Mouse (Mus musculus) cortical plate, adult 2 months (tissue): Measurements from ENCODE around the gene Stat5b. TPM values are rescaled to one million over a fixed set of nuclear protein-coding genes. Genes with fewer than 3 reads are reported as not detected.

ENCODE experiments used
- H3K27ac ChIP-seq: fragments of 200-500 bp; 2 replicates; pipeline ENCODE4 v1.5.1; 2012; ENCODE audit warnings: low read length, control low read depth, inconsistent platforms; ENCODE audit not compliant: insufficient read depth
- H3K4me1 ChIP-seq: fragments of 200-500 bp; 2 replicates; pipeline ENCODE4 v1.6.1; 2011; ENCODE audit warnings: low read length; ENCODE audit not compliant: control insufficient read depth, insufficient read depth
- H3K4me3 ChIP-seq: fragments of 200-500 bp; 2 replicates; pipeline ENCODE4 v1.5.1; 2011; ENCODE audit warnings: mild to moderate bottlenecking, low read length, control low read depth; ENCODE audit not compliant: insufficient read depth
- CTCF ChIP-seq: fragments of 200-500 bp; IDR thresholded peaks from 2 replicates; pipeline ENCODE4 v1.5.1; 2011; ENCODE audit warnings: mild to moderate bottlenecking, control low read depth, low read length; ENCODE audit not compliant: insufficient read depth; ENCODE audit errors: extremely low read depth
- POLR2A ChIP-seq: fragments of 200-500 bp; IDR thresholded peaks from 2 replicates; pipeline ENCODE4 v1.6.1; 2011; ENCODE audit warnings: mild to moderate bottlenecking, low read length, control low read depth; ENCODE audit not compliant: insufficient read depth; ENCODE audit errors: extremely low read depth
- polyA plus RNA-seq: library from polyadenylated mRNA; depleted of rRNA; stranded (reverse); fragments of >200 nt; gene quantifications from 2 replicates; pipeline ENCODE4 v1.2.3, GENCODE M21; 2012

The Stat5b gene
- polyA plus RNA-seq, 1 experiment = 19.7 TPM

GRCm38 (mm10) chr11:100780247-100780646, 70.3 kb downstream of the Stat5b start:
- no peaks in the 10 kb centered on the region for H3K4me1 ChIP-seq
- TF ChIP-seq POLR2A (no peak), CTCF (no peak)
- H3K27ac ChIP-seq = no peak overlapping the region
- H3K4me3 ChIP-seq = no peak overlapping the region

GRCm38 (mm10) chr11:100778069-100778468, 72.5 kb downstream of the Stat5b start:
- TF ChIP-seq CTCF (no peak), POLR2A (no peak)
- no peaks in the 10 kb centered on the region for H3K4me1 ChIP-seq
- H3K4me3 ChIP-seq = no peak overlapping the region
- H3K27ac ChIP-seq = no peak overlapping the region

- no peaks in the 10 kb centered on the region for H3K4me1 ChIP-seq
- TF ChIP-seq POLR2A (no peak), CTCF (no peak)
- H3K27ac ChIP-seq = no peak overlapping the region
- H3K4me3 ChIP-seq = no peak overlapping the region
Measured at GRCm38 (mm10) chr11:100775921-100776320, 74.6 kb downstream of the Stat5b start.

- Histone ChIP-seq H3K4me1 (no peaks in the 10 kb centered on the region), H3K4me3 (no peak overlapping the region), H3K27ac (no peak overlapping the region)
- TF ChIP-seq POLR2A (no peak), CTCF (no peak)
Measured at GRCm38 (mm10) chr11:100774261-100774660, 76.3 kb downstream of the Stat5b start.

DNA sequence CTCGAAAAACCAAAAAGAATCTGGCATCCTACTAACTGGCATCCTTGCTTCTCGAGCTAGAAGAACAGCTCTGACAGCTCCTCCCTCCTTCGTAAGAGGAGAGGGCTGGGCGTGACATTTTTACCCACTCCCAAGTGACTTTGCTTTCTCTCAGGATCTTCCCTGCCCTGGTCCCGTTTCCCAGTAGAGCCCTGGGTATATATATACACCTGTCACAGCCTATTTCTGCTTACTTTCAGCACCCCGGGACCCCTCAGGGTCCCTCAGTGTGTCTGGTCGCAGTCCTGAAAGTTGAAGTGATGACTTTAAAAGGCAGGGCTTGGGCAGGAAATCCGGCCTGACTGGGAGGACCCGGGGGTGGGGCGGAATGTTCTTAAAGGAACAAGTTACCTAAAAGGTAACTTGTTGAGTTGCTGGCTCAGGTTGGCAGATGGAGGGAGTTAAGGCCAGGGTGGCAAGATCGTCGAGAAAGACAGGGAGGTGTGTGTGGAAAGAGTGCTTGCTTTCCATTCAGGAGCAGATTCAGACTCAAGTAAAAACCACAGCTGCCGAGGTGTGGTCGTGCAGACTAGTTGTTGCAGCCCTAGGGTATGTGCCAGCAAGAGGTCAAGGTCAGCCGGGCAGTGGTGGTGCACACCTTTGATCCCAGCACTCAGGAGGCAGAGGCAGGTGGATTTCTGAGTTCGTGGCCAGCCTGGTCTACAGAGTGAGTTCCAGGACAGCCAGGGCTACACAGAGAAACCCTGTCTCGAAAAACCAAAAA, 79.7 kb downstream of the Stat5b start, which contains the start of gene Ghdc:
TSS of gene Ghdc (minus strand) at position 312 of the 763 bp plus-strand sequence.
- Histone ChIP-seq H3K4me3 (peak within 1 kb of the TSS; percentile 47), H3K27ac (no peak within 1 kb of the TSS), H3K4me1 (no peaks in the 10 kb centered on the region)
- no peak for TF ChIP-seq CTCF
- no peak for TF ChIP-seq POLR2A

DNA sequence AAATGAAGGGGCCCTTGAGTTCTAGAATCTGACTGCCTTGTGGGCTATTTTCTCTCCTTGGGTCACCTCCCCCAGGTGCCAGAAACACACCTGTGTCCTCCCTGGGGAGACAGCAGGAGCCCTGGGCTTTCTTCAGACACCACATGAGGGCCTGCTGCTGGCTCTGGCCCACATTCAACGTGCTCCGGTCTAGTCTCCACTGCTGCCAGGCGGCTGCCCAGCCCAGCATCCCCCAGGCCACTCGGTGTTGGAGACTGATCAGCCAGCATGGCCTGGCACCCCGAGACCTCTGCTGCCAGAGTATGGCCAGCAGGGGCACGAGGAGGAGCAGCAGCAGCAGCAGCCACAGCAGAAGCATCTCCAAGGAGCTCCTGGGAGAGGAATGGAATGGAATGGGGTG, 80.5 kb downstream of the Stat5b start:
- Histone ChIP-seq H3K27ac (no peak overlapping the region), H3K4me1 (no peaks in the 10 kb centered on the region), H3K4me3 (peak overlapping the region; percentile 47)
- TF ChIP-seq POLR2A (no peak), CTCF (no peak)

GRCm38 (mm10) chr11:100767871-100768270, 82.7 kb downstream of the Stat5b start:
- TF ChIP-seq POLR2A (no peak), CTCF (no peak)
- Histone ChIP-seq H3K4me1 (no peaks in the 10 kb centered on the region), H3K4me3 (no peak overlapping the region), H3K27ac (no peak overlapping the region)

GRCm38 (mm10) chr11:100766726-100767125, 83.8 kb downstream of the Stat5b start:
- TF ChIP-seq CTCF (no peak), POLR2A (no peak)
- Histone ChIP-seq H3K27ac (no peak overlapping the region), H3K4me1 (peaks cover 3% of the 10 kb centered on the region; the same call in 1 of the 2 replicates), H3K4me3 (no peak overlapping the region)

DNA sequence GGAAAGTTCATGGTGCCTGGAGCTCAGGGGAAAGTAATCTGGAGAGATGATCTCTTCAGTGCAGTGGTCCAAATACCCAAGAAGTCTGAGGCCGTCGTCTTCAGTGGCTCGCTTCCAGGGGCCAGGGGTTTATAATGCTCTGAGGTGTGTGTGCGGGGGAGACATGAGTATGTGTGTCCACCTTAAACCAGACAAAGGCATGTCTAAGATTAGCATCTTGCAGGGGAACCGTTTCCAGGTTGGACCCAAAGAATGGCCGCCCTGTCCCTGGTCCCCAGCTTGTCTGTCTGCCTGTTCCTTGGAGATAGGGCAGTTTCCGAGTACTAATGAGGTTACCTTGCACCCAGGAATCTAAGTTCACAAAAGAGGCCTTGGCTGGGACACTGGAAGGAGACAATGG, 87.7 kb downstream of the Stat5b start, which contains the start of gene Hcrt:
TSS of gene Hcrt (minus strand) at position 101 of the 400 bp plus-strand sequence.
- 0 out of 2 replicates have a peak within 1 kb of the TSS, but pooled peaks have one; percentile 13 for H3K27ac ChIP-seq
- no peak for TF ChIP-seq POLR2A
- TF ChIP-seq CTCF = no peak
- peak within 1 kb of the TSS; percentile 31 for H3K4me3 ChIP-seq
- H3K4me1 ChIP-seq = peaks cover 3% of the 10 kb centered on the region; the same call in 1 of the 2 replicates

DNA sequence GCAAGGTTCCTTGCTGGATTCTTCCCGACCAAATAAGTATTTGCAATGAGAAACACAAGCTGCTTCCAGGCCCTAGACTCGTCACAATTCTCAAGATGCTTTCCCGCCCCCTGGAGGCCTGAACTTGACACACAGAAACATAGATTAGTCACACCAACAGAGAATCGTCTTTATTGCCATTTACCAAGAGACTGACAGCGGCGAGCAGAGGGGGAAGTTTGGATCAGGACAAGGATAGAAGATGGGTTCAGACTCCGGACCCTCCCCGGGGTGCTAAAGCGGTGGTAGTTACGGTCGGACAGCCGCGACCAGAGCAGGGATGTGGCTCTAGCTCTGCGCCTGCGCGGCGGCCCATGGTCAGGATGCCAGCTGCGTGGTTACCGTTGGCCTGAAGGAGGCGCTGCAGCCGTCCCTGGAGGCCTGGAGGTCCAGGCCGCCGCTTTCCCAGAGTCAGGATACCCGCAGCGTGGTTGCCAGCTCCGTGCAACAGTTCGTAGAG, 88.9 kb downstream of the Stat5b start:
- peak overlapping the region; percentile 31 for H3K4me3 ChIP-seq
- TF ChIP-seq CTCF (peak; percentile 66), POLR2A (0 out of 2 replicates have a peak, but pooled peaks have one; percentile 64)
- H3K27ac ChIP-seq = 0 out of 2 replicates have a peak overlapping the region, but pooled peaks have one; percentile 13
- peaks cover 3% of the 10 kb centered on the region; the same call in 1 of the 2 replicates for H3K4me1 ChIP-seq

- Histone ChIP-seq H3K27ac (peak within 1 kb of the TSS; percentile 85), H3K4me3 (peak within 1 kb of the TSS; percentile 66), H3K4me1 (peaks cover 7% of the 10 kb centered on the region; the same call in 1 of the 2 replicates)
- TF ChIP-seq CTCF = peak; percentile 40
- TF ChIP-seq POLR2A = peak; percentile 16; the same call in 1 of the 2 replicates
Measured at GRCm38 (mm10) chr11:100759611-100760233, 90.8 kb downstream of the Stat5b start, which contains the start of gene Kcnh4. Gene Kcnh4 (minus strand): TSS chr11:100759942.
